Mouse (Mus musculus) gonadal fat pad, adult 2 months (tissue): ENCODE measurements around the gene Gm11992. TPM values are rescaled to one million over a fixed set of nuclear protein-coding genes. Genes with fewer than 3 reads are reported as not detected.

ENCODE experiments used
- DNase-seq: peaks from one replicate; pipeline ENCODE4 v3.0.0-alpha.2; 2012; ENCODE audit warnings: low read depth
- polyA plus RNA-seq: library from polyadenylated mRNA; depleted of rRNA; stranded (reverse); fragments of >200 nt; gene quantifications from 2 replicates; pipeline ENCODE4 v1.2.3, GENCODE M21; 2012; rRNA removed

Gene Gm11992
- polyA plus RNA-seq, 1 experiment = 0.93 TPM

- DNase-seq = no peak
These were observed 67.2 kb downstream of the Gm11992 start for GRCm38 (mm10) chr11:9115367-9116120.

GRCm38 (mm10) chr11:9116121-9116520 is 67.7 kb downstream of the Gm11992 start:
- no peak for DNase-seq

- no peak for DNase-seq
These were observed 68.5 kb downstream of the Gm11992 start for GRCm38 (mm10) chr11:9116916-9117315.

GRCm38 (mm10) chr11:9117358-9118049 is 69.1 kb downstream of the Gm11992 start:
- peak; percentile 42 for DNase-seq

- no peak for DNase-seq
These were observed 69.6 kb downstream of the Gm11992 start, which contains the start of gene Upp1 for GRCm38 (mm10) chr11:9118050-9118420. Gene Upp1 (plus strand): TSS chr11:9118103.

GRCm38 (mm10) chr11:9118421-9119121 is 70.2 kb downstream of the Gm11992 start:
- DNase-seq = no peak

Other genes starting within 250 kb of the Gm11992 start
- 0.07 and 3.4 TPM in 2 replicates for gene Pkd1l1, start 75.3 kb upstream of the Gm11992 start, polyA plus RNA-seq
- gene Hus1, start 37.4 kb upstream of the Gm11992 start, polyA plus RNA-seq = 6.1 and 6.8 TPM in 2 replicates
- 0.20 TPM in 1 of 2 replicates, not detected in the other for gene Sun3, start 397 bp downstream of the Gm11992 start, polyA plus RNA-seq
- 6.7 and 8.5 TPM in 2 replicates for gene Upp1, start 69.5 kb downstream of the Gm11992 start, polyA plus RNA-seq
- gene Abca13, start 143.3 kb downstream of the Gm11992 start, polyA plus RNA-seq = under 0.01 and 0.04 TPM in 2 replicates